Mouse (Mus musculus): ENCODE results near the gene Cox4i1. TPM values are rescaled to one million over a fixed set of nuclear protein-coding genes. Genes with fewer than 3 reads are reported as not detected.

Gene Cox4i1
- polyA plus RNA-seq, 1 experiment from 2014 or later, result 2,406 TPM

DNA sequence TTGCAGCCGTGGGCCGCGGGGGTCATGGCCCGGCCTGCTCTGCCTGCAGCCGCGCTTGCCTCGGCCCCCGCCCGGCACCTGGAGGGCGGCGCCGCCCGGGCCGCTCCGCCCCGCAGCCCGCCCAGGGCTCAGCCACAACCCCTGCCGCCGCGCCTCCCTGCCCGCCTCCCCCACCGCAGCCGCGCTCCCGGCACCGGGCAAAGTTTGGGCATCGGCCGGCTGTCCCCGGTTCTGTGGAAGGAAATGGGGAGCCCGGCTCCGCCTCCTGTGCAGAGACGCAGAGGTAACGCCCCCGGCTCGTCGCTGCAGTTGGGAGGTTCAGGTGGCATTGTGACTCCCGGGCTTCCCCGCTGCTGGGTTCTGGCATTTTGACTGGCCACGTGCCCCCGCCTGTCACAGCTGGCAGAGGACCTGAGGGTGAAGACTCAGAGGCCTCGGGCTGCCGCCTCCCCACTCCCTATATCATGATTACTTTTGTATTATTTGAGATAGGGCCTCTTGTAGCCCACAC, 33.6 kb upstream of the Cox4i1 start:
- no peak for TF ChIP-seq CTCF (IDR thresholded peaks at IDR 0.05; ENCODE audit: low read depth)
- ATAC-seq, result peak; percentile 77
- H3K36me3 ChIP-seq (ENCODE audit: control insufficient read depth, insufficient read depth), result no peaks in the 10 kb centered on the region
- H3K9ac ChIP-seq (ENCODE audit: low read depth, low read length), result peak overlapping the region; percentile 34; the same call in 1 of the 2 replicates
- WGBS, result under 1% methylated on average over 42 of the region's 42 CpGs
- H3K9me3 ChIP-seq (ENCODE audit: control insufficient read depth), result no peaks in the 10 kb centered on the region
- peak overlapping the region; percentile 54 for H3K4me3 ChIP-seq (ENCODE audit: low read depth, low read length)
- H3K4me2 ChIP-seq (replicated peaks; ENCODE audit: low read depth), result peak overlapping the region; percentile 99
- H3K4me1 ChIP-seq (replicated peaks; ENCODE audit: control insufficient read depth, insufficient read depth, low read length), result no peaks in the 10 kb centered on the region
- H3K27ac ChIP-seq (ENCODE audit: low read depth, low read length), result no peak overlapping the region
- H3K27me3 ChIP-seq (replicated peaks; ENCODE audit: control insufficient read depth, insufficient read depth, low read length), result 0 out of 2 replicates have a peak, but pooled peaks cover 7% of the 10 kb centered on the region

DNA sequence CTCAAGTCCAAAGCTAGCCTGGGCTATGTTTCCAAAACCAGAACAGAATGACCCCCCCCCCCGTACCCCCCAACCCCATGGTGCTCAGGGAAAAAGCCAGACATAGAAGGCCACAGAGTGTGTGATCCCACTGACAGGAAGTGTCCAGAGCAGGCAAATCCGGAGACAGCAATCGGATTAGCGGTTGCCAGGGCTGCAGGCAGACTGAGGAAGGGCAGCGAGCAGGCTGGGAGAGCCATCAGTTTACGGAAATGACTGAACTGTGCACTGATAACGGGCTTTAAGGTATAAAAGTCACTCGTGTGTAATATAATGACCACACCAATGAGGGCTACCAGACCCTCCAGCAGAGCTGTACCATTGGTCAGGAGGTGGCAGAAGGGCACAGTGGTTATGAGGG, 26.8 kb upstream of the Cox4i1 start:
- no peak overlapping the region for H3K27ac ChIP-seq (ENCODE audit: low read depth, low read length)

DNA sequence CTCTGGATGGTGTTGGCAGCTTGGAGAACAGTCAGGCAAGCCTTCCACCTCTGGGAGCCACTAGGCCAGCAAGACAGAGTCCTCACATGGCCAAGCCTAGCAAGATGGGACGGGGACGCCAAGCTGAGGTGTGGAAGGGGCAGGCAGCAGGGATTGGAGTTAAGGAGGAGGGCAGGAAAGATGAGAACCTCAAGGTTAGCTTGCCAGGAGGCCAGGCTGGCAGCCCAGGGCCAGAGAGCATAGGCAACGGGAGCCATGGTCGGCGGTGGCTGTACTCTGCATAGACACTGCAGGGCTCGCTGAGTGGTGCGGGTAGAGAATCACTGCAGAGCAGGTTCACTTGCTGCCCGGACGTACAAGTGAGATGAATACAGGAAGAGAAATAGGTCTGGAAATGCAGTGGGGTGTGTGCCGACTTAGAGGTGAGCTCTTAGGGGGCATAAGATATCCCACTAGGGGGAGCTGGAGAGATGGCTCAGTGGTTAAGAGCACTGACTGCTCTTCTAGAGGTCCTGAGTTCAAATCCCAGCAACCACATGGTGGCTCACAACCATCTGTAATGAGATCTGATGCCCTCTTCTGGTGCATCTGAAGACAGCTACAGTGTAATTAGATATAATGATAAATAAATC, 25.9 kb upstream of the Cox4i1 start:
- no peak overlapping the region for H3K4me2 ChIP-seq (replicated peaks; ENCODE audit: low read depth)
- no peak overlapping the region for H3K9ac ChIP-seq (ENCODE audit: low read depth, low read length)
- no peaks in the 10 kb centered on the region for H3K9me3 ChIP-seq (ENCODE audit: control insufficient read depth)
- no peak overlapping the region for H3K27ac ChIP-seq (ENCODE audit: low read depth, low read length)
- no peaks in the 10 kb centered on the region for H3K27me3 ChIP-seq (replicated peaks; ENCODE audit: control insufficient read depth, insufficient read depth, low read length)
- WGBS, result 76% methylated on average over 10 of the region's 10 CpGs
- H3K4me1 ChIP-seq (replicated peaks; ENCODE audit: control insufficient read depth, insufficient read depth, low read length), result no peaks in the 10 kb centered on the region
- H3K36me3 ChIP-seq (ENCODE audit: control insufficient read depth, insufficient read depth), result no peaks in the 10 kb centered on the region
- no peak overlapping the region for H3K4me3 ChIP-seq (ENCODE audit: low read depth, low read length)
- no peak for ATAC-seq
- 0 out of 2 replicates have a peak, but pooled peaks have one; percentile 18 for TF ChIP-seq CTCF (IDR thresholded peaks at IDR 0.05; ENCODE audit: low read depth)

More for the DNA sequence above, 26.8 kb upstream of the Cox4i1 start:
- H3K4me1 ChIP-seq (replicated peaks; ENCODE audit: control insufficient read depth, insufficient read depth, low read length), result no peaks in the 10 kb centered on the region
- 23% methylated on average over 8 of the region's 8 CpGs for WGBS
- H3K9ac ChIP-seq (ENCODE audit: low read depth, low read length), result no peak overlapping the region
- H3K4me2 ChIP-seq (replicated peaks; ENCODE audit: low read depth), result no peak overlapping the region
- TF ChIP-seq CTCF (IDR thresholded peaks at IDR 0.05; ENCODE audit: low read depth), result no peak
- ATAC-seq, result no peak
- no peaks in the 10 kb centered on the region for H3K36me3 ChIP-seq (ENCODE audit: control insufficient read depth, insufficient read depth)
- H3K27me3 ChIP-seq (replicated peaks; ENCODE audit: control insufficient read depth, insufficient read depth, low read length), result no peaks in the 10 kb centered on the region
- no peak overlapping the region for H3K4me3 ChIP-seq (ENCODE audit: low read depth, low read length)
- no peaks in the 10 kb centered on the region for H3K9me3 ChIP-seq (ENCODE audit: control insufficient read depth)

DNA sequence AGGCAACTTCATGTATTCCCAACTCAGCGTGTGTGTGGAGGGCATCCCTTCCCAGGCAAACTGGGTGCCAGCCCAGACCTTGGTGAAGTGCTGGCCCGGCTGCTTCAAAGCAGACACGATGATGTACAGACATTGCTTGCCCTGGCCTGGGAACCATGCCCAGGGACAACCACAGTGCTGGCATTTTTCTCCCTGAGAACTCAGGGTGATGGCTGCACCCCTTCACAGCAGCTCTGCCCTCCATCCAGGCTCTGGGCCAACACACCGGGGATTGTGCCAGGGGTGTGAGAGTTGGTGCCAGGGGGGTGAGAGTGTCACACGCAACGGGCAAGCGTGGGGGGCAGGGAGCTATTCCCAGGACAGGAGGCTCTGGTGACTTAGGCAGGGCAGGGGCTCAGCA, 23.4 kb upstream of the Cox4i1 start:
- Histone ChIP-seq H3K4me1 (replicated peaks; ENCODE audit: control insufficient read depth, insufficient read depth, low read length) (no peaks in the 10 kb centered on the region), H3K27me3 (replicated peaks; ENCODE audit: control insufficient read depth, insufficient read depth, low read length) (no peaks in the 10 kb centered on the region), H3K4me3 (ENCODE audit: low read depth, low read length) (no peak overlapping the region), H3K36me3 (ENCODE audit: control insufficient read depth, insufficient read depth) (no peaks in the 10 kb centered on the region), H3K9ac (ENCODE audit: low read depth, low read length) (no peak overlapping the region), H3K9me3 (ENCODE audit: control insufficient read depth) (no peaks in the 10 kb centered on the region), H3K4me2 (replicated peaks; ENCODE audit: low read depth) (no peak overlapping the region), H3K27ac (ENCODE audit: low read depth, low read length) (no peak overlapping the region)
- no peak for TF ChIP-seq CTCF (IDR thresholded peaks at IDR 0.05; ENCODE audit: low read depth)
- WGBS, result 69% methylated on average over 7 of the region's 7 CpGs
- no peak for ATAC-seq

DNA sequence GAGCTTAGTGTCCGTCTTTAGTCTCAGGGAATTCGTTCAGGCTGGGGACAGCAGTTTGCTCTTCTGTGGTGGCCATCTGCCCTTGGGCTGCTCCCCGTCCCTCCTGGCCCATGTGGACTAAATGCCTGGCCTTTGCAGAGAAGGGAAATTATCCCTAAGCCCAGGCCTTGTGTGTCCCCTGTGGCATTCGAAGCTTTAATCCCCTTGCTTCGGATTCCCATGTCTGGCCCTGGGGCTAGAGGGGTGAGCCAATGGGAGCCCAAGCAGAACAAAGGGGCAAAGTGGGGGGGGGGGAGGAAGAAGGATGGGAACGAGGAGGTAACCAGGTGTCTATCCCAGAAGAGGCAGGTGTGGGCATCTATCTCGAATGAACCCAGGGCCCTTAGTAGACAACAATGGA, 20.5 kb upstream of the Cox4i1 start, which contains the start of gene 1190005I06Rik:
TSS of gene 1190005I06Rik (minus strand) at position 101 of the 400 bp plus-strand sequence.
- H3K9ac ChIP-seq (ENCODE audit: low read depth, low read length), result no peak within 1 kb of the TSS
- H3K27ac ChIP-seq (ENCODE audit: low read depth, low read length), result no peak within 1 kb of the TSS
- no peaks in the 10 kb centered on the region for H3K36me3 ChIP-seq (ENCODE audit: control insufficient read depth, insufficient read depth)
- no peak for TF ChIP-seq CTCF (IDR thresholded peaks at IDR 0.05; ENCODE audit: low read depth)
- no peak for ATAC-seq
- H3K9me3 ChIP-seq (ENCODE audit: control insufficient read depth), result no peaks in the 10 kb centered on the region
- WGBS, result 62% methylated on average over 7 of the region's 7 CpGs
- no peaks in the 10 kb centered on the region for H3K27me3 ChIP-seq (replicated peaks; ENCODE audit: control insufficient read depth, insufficient read depth, low read length)
- H3K4me1 ChIP-seq (replicated peaks; ENCODE audit: control insufficient read depth, insufficient read depth, low read length), result no peaks in the 10 kb centered on the region
- no peak within 1 kb of the TSS for H3K4me3 ChIP-seq (ENCODE audit: low read depth, low read length)
- no peak within 1 kb of the TSS for H3K4me2 ChIP-seq (replicated peaks; ENCODE audit: low read depth)

DNA sequence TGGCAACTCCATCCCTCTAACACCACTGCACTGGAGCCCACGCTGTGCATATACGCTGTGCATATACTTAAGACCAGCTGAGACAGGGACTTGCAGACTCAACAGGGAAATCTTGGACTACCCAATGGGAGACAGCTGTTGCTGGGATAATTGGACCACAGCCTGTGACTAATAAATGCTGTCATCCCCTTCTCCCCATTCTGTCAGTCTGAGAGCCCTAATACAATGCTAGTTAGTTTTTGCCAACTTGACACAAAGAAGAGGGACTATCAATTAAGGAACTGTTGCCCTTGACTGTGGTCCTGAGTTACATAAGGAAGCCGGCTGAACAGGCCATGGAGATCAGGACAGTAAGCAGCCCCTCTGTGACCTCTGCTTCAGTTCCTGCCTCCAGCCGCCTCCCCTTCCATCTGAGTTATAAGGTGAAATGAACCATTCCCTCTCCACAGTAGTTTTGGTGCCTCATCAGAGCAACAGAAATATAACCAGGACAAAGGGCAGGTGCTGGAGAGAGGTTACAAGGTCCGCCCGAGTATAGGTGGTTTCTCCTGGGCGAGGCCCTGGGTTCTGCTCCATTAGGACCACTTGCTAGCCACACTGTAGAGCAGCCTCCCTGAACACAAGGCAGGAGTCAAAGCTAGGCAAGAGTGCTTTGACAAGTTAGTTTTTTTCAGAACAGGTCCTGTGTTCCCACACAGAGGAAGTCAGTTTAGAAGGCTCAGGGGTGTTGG, 11.5 kb upstream of the Cox4i1 start:
- no peak for TF ChIP-seq CTCF (IDR thresholded peaks at IDR 0.05; ENCODE audit: low read depth)
- no peaks in the 10 kb centered on the region for H3K27me3 ChIP-seq (replicated peaks; ENCODE audit: control insufficient read depth, insufficient read depth, low read length)
- H3K4me3 ChIP-seq (ENCODE audit: low read depth, low read length), result no peak overlapping the region
- ATAC-seq, result no peak
- H3K27ac ChIP-seq (ENCODE audit: low read depth, low read length), result no peak overlapping the region; the same call in 1 of the 2 replicates
- H3K4me2 ChIP-seq (replicated peaks; ENCODE audit: low read depth), result 0 out of 2 replicates have a peak overlapping the region, but pooled peaks have one; percentile 7
- no peak overlapping the region for H3K9ac ChIP-seq (ENCODE audit: low read depth, low read length)
- 54% methylated on average over 7 of the region's 7 CpGs for WGBS
- peaks cover 53% of the 10 kb centered on the region for H3K36me3 ChIP-seq (ENCODE audit: control insufficient read depth, insufficient read depth)
- H3K4me1 ChIP-seq (replicated peaks; ENCODE audit: control insufficient read depth, insufficient read depth, low read length), result peaks cover 7% of the 10 kb centered on the region; the same call in 1 of the 2 replicates
- H3K9me3 ChIP-seq (ENCODE audit: control insufficient read depth), result no peaks in the 10 kb centered on the region

Data from intestine, postnatal 0 days (tissue).